Mouse (Mus musculus) layer of hippocampus, adult 6 months (tissue): ENCODE data around the gene Arhgef25. TPM values are rescaled to one million over a fixed set of nuclear protein-coding genes. Genes with fewer than 3 reads are reported as not detected.

Experiments used
- long read RNA-seq, 2 experiments: library from polyadenylated mRNA; unstranded; transcript quantifications; one replicate each; pipeline ENCODE4 v2.0.0; 2019 to 2020
- polyA plus RNA-seq: library from polyadenylated mRNA; unstranded; fragments of <200 nt; fragmentation: Nextera tagmentation; gene quantifications from 2 replicates; pipeline ENCODE4 v1.2.3, GENCODE M21; 2021

Gene Arhgef25
- polyA plus RNA-seq, result 33.4 and 33.7 TPM in 2 replicates
- long read RNA-seq, experiment 1, transcript Arhgef25-205 (15 exons, 2,475 nt), result major isoform, 6 of 65 reads
- long read RNA-seq, experiment 1, partial matches to known transcripts, result 54 of 65 reads
- long read RNA-seq, experiment 1, other reads (novel, unspliced or antisense), result 4 of 65 reads
- long read RNA-seq, experiment 2, transcript Arhgef25-205 (15 exons, 2,475 nt), result minor isoform, 10 of 96 reads
- long read RNA-seq, experiment 2, transcript Arhgef25-201 (16 exons, 2,218 nt), result major isoform, 18 of 96 reads
- long read RNA-seq, experiment 2, partial matches to known transcripts, result 45 of 96 reads
- long read RNA-seq, experiment 2, other reads (novel, unspliced or antisense), result 20 of 96 reads

GRCm38 (mm10) chr10:127189651-127190381 is at the start of gene Arhgef25:
Gene Arhgef25 (minus strand): TSS chr10:127190083.

GRCm38 (mm10) chr10:127211414-127211854 is 21.6 kb upstream of the Arhgef25 start, which contains the start of gene Pip4k2c:
Gene Pip4k2c (minus strand): TSS chr10:127211585.

GRCm38 (mm10) chr10:127195328-127196129 is 5.6 kb upstream of the Arhgef25 start, which contains the start of gene Dtx3:
Gene Dtx3 (minus strand): TSS chr10:127195728.

GRCm38 (mm10) chr10:127179871-127180694 is 9.8 kb downstream of the Arhgef25 start, which contains the start of gene Slc26a10:
Gene Slc26a10 (minus strand): TSS chr10:127180645.

GRCm38 (mm10) chr10:127164631-127165353 is 25.1 kb downstream of the Arhgef25 start, which contains the start of gene B4galnt1:
Gene B4galnt1 (plus strand): TSS chr10:127165225.

Other genes starting within 250 kb of the Arhgef25 start
- gene Ctdsp2, start 211.4 kb downstream of the Arhgef25 start, polyA plus RNA-seq, result 11.9 and 12.5 TPM in 2 replicates
- gene Avil, start 189.4 kb downstream of the Arhgef25 start, polyA plus RNA-seq, result 0.04 and 0.10 TPM in 2 replicates
- 53.7 and 58.3 TPM in 2 replicates for gene Tsfm, start 159.2 kb downstream of the Arhgef25 start, polyA plus RNA-seq
- gene Mettl1, start 148.7 kb downstream of the Arhgef25 start, polyA plus RNA-seq, result 7.8 and 9.2 TPM in 2 replicates
- gene Eef1akmt3, start 148.6 kb downstream of the Arhgef25 start, polyA plus RNA-seq, result 0.08 and 0.13 TPM in 2 replicates
- gene Cyp27b1, start 141.8 kb downstream of the Arhgef25 start, polyA plus RNA-seq, result not detected in 2 replicates
- gene March9, start 129.9 kb downstream of the Arhgef25 start, polyA plus RNA-seq, result 1.5 and 1.8 TPM in 2 replicates
- 99.0 and 101 TPM in 2 replicates for gene Cdk4, start 126.5 kb downstream of the Arhgef25 start, polyA plus RNA-seq
- gene Tspan31, start 119.8 kb downstream of the Arhgef25 start, polyA plus RNA-seq, result 50.4 and 58.3 TPM in 2 replicates
- 22.4 and 25.7 TPM in 2 replicates for gene Agap2, start 114.8 kb downstream of the Arhgef25 start, polyA plus RNA-seq
- gene Os9, start 69.0 kb downstream of the Arhgef25 start, polyA plus RNA-seq, result 24.9 and 33.0 TPM in 2 replicates
- gene B4galnt1, start 24.9 kb downstream of the Arhgef25 start, polyA plus RNA-seq, result 86.3 and 104 TPM in 2 replicates
- gene Slc26a10, start 9.4 kb downstream of the Arhgef25 start, polyA plus RNA-seq, result 2.6 and 2.7 TPM in 2 replicates
- 6.5 and 8.7 TPM in 2 replicates for gene Dtx3, start 5.6 kb upstream of the Arhgef25 start, polyA plus RNA-seq
- gene Pip4k2c, start 21.5 kb upstream of the Arhgef25 start, polyA plus RNA-seq, result 76.9 and 80.5 TPM in 2 replicates
- gene Kif5a, start 73.3 kb upstream of the Arhgef25 start, polyA plus RNA-seq, result 133 and 152 TPM in 2 replicates
- gene Dctn2, start 76.3 kb upstream of the Arhgef25 start, polyA plus RNA-seq, result 237 and 276 TPM in 2 replicates
- gene Mbd6, start 98.9 kb upstream of the Arhgef25 start, polyA plus RNA-seq, result 3.0 and 3.7 TPM in 2 replicates
- gene Mars, start 121.7 kb upstream of the Arhgef25 start, polyA plus RNA-seq, result 49.6 and 52.6 TPM in 2 replicates
- gene Arhgap9, start 131.9 kb upstream of the Arhgef25 start, polyA plus RNA-seq, result 0.45 and 0.73 TPM in 2 replicates
- gene Gli1, start 151.9 kb upstream of the Arhgef25 start, polyA plus RNA-seq, result 0.05 TPM in 1 of 2 replicates, not detected in the other
- not detected in 2 replicates for gene Inhbe, start 164.3 kb upstream of the Arhgef25 start, polyA plus RNA-seq
- not detected in 2 replicates for gene Inhbc, start 180.3 kb upstream of the Arhgef25 start, polyA plus RNA-seq
- gene R3hdm2, start 190.2 kb upstream of the Arhgef25 start, polyA plus RNA-seq, result 41.5 and 45.4 TPM in 2 replicates